Mouse (Mus musculus) brain, embryonic 14.5 days (tissue): ENCODE measurements at regions not wholly inside any gene's neighbourhood (a gene's known extent, or its start where the extent isn't known, plus 50 kb on each side); places are given as distances from the start of the nearest gene placed in this dataset.

Source experiments
- CTCF ChIP-seq: fragments of 200-500 bp; IDR thresholded peaks from 2 replicates; pipeline ENCODE4 v1.5.1; 2012; ENCODE audit warnings: inconsistent platforms, mild to moderate bottlenecking, moderate library complexity, borderline replicate concordance; ENCODE audit not compliant: insufficient read depth, insufficient read length; ENCODE audit errors: extremely low read depth
- POLR2A ChIP-seq: fragments of 200-500 bp; IDR thresholded peaks from 2 replicates; pipeline ENCODE4 v1.6.1; 2012; ENCODE audit warnings: mild to moderate bottlenecking, inconsistent platforms, borderline replicate concordance; ENCODE audit not compliant: poor library complexity, insufficient read depth, insufficient read length, severe bottlenecking; ENCODE audit errors: extremely low read depth

- TF ChIP-seq POLR2A = no peak
- no peak for TF ChIP-seq CTCF
These were observed 380.7 kb downstream of the Cbln4 start for GRCm38 (mm10) chr2:171662571-171662970.
